Mouse (Mus musculus): ENCODE data around the gene Gpr143. TPM values are rescaled to one million over a fixed set of nuclear protein-coding genes. Genes with fewer than 3 reads are reported as not detected.
A peak's percentile ranks its signal among the peaks of the same experiment; 100 is the strongest.
"Not testable (repeated sequence)": the region's sequence is repeated elsewhere in the genome, so short reads cannot be mapped to it uniquely, and the experiment has no call there.

Gene Gpr143
- polyA plus RNA-seq, 1 experiment from 2014 or later: 0.21 TPM

DNA sequence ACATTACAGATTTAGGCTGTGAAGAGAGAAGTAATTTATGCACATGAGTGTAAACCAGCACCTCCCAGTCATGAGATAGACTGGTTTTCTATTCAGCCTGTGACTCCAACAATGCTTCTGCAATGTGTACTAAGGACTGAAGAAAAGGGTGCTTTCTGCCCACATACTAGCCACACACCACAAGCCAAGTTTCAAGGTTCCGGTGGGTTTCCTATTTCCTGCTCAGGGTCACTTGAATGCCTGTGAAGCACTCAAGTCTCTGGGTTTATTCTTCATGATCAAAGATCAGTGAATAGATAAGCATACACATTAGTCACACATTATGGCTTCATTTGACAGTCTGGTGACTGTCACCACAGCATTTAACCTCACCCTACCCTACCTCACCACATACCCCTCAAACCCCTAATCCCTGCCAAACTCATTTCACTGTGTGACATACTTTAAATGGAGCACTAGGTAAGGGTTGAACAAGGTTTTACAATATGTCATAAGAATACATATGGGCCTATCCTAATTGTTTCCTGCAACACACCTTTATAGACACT, 49.4 kb downstream of the Gpr143 start:
- H3K27me3 ChIP-seq (ENCODE audit: control insufficient read depth, insufficient read depth, low read length): not testable (repeated sequence)

DNA sequence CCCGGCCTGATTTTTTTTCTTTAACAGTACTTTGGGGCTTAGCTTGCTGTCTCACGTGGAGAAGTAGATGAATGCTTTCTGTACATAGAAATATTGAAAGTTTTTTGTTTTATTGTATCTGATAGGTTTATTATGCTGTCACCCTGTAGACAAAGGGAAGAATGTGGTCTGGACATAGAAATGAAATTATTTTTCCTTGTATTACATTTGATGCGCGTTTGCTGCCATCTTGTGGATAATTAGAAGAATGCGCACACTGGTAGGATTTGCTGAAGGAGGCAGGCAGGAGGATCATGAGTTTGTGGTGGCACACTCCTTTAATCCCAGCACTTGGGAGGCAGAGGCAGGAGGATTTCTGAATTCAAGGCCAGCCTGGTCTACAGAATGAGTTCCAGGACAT, 53.2 kb downstream of the Gpr143 start:
- peak; percentile 60; the same call in 1 of the 2 replicates for ATAC-seq (ENCODE audit: low read depth)
- not testable (repeated sequence) for H3K9me3 ChIP-seq (ENCODE audit: control insufficient read depth, low read length); H3K9ac ChIP-seq (replicated peaks; ENCODE audit: low read depth, low read length); H3K4me3 ChIP-seq (ENCODE audit: low read depth, low read length); H3K27ac ChIP-seq (ENCODE audit: low read depth, low read length); H3K4me1 ChIP-seq (ENCODE audit: control insufficient read depth, insufficient read depth, low read length); H3K36me3 ChIP-seq (ENCODE audit: control insufficient read depth, insufficient read depth, low read length); H3K4me2 ChIP-seq (ENCODE audit: low read depth, low read length); H3K27me3 ChIP-seq (ENCODE audit: control insufficient read depth, insufficient read depth, low read length)
- WGBS: 26% methylated on average over 5 of the region's 5 CpGs

More for the DNA sequence above, 49.4 kb downstream of the Gpr143 start:
- not testable (repeated sequence) for H3K9ac ChIP-seq (replicated peaks; ENCODE audit: low read depth, low read length); H3K9me3 ChIP-seq (ENCODE audit: control insufficient read depth, low read length); H3K4me1 ChIP-seq (ENCODE audit: control insufficient read depth, insufficient read depth, low read length); H3K27ac ChIP-seq (ENCODE audit: low read depth, low read length); H3K4me3 ChIP-seq (ENCODE audit: low read depth, low read length); H3K36me3 ChIP-seq (ENCODE audit: control insufficient read depth, insufficient read depth, low read length); H3K4me2 ChIP-seq (ENCODE audit: low read depth, low read length); ATAC-seq (ENCODE audit: low read depth)
- no CpG with 5 or more reads among the region's 1 CpGs for WGBS

DNA sequence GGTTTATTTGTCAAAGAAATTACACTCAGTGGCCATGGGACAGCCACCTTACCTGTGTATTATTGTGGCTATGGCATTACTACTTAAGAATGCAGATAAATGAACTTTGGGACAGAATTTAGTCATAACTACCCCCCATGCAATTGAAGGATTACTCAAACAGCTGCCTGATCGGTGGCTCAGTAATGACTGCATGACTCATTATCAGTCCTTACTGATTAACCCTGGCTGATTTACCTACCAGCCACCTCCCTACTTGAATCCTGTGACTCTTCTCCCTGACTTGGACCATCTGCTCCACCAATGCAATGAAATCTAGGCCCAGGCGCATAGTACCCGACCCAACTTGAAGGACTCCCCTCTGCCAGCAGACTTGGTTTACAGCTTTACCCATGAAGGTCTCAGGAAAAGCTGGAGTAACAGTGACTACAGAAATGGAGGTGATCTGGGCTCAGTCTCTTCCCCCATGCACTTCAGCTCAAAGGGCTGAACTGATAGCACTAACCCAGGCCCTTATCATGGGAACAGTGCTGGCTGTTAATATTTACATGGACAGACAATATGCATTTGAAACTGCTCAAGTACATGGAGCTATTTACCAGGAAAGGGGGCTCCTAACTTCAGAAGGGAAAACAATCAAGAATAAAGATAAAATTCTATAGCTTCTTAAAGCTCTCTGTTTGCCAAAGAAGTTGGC, 73.5 kb downstream of the Gpr143 start:
- Histone ChIP-seq H3K36me3 (ENCODE audit: control insufficient read depth, insufficient read depth, low read length) (no peaks in the 10 kb centered on the region), H3K27me3 (ENCODE audit: control insufficient read depth, insufficient read depth, low read length) (no peaks in the 10 kb centered on the region), H3K4me1 (ENCODE audit: control insufficient read depth, insufficient read depth, low read length) (no peaks in the 10 kb centered on the region), H3K9me3 (ENCODE audit: control insufficient read depth, low read length) (no peaks in the 10 kb centered on the region), H3K4me3 (ENCODE audit: low read depth, low read length) (no peak overlapping the region), H3K27ac (ENCODE audit: low read depth, low read length) (no peak overlapping the region), H3K9ac (replicated peaks; ENCODE audit: low read depth, low read length) (no peak overlapping the region), H3K4me2 (ENCODE audit: low read depth, low read length) (no peak overlapping the region)
- ATAC-seq (ENCODE audit: low read depth): no peak
- WGBS: 92% methylated on average over 3 of the region's 3 CpGs

Other genes with a start within 250 kb of the Gpr143 start
- gene Cldn34a, start 218.6 kb upstream of the Gpr143 start, polyA plus RNA-seq (2014; fragmentation: Nextera tagmentation; extraction: Ambion mirVana): not detected in 2 replicates
- 146 and 174 TPM in 2 replicates for gene Shroom2, start 12.5 kb upstream of the Gpr143 start, polyA plus RNA-seq (2014; fragmentation: Nextera tagmentation; extraction: Ambion mirVana)
- gene Usp51, start 224.5 kb downstream of the Gpr143 start, polyA plus RNA-seq (2014; fragmentation: Nextera tagmentation; extraction: Ambion mirVana): 2.5 and 3.8 TPM in 2 replicates

Measured in neural tube, embryonic 14.5 days (tissue).